Mouse (Mus musculus): ENCODE measurements around the gene Mapk8ip2. TPM values are rescaled to one million over a fixed set of nuclear protein-coding genes. Genes with fewer than 3 reads are reported as not detected.
A peak's percentile ranks its signal among the peaks of the same experiment; 100 is the strongest.

The Mapk8ip2 gene
- polyA plus RNA-seq, 1 experiment, result 31.9 TPM

DNA sequence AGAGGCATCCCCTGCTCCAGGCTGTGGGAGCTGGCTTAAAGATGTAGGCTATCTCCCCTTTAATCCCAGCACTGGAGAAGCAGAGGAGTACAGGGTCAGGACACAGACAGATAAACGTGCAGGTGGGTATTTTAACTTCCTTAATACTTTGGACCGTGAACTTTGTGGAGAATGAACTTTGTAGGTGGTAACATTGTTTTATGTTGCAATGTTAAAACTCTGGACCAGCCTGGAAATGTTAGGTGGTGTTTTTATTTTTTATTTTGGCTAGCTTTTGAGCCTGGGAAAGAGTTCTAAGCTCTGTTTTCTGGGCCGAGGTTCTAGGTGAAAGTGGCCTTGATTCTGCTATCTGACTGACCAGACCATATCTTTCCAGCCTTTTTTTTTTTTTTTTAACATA, 22.4 kb upstream of the Mapk8ip2 start:
- Histone ChIP-seq H3K27ac (ENCODE audit: control insufficient read depth, insufficient read depth, low read depth, low read length) (no peak overlapping the region; the same call in 1 of the 2 replicates), H3K27me3 (ENCODE audit: control insufficient read depth, insufficient read depth, low read length) (no peaks in the 10 kb centered on the region), H3K4me3 (ENCODE audit: control insufficient read depth, low read depth, low read length) (peak overlapping the region; percentile 47), H3K36me3 (ENCODE audit: control insufficient read depth, insufficient read depth, low read length) (no peaks in the 10 kb centered on the region), H3K4me1 (ENCODE audit: control insufficient read depth, insufficient read depth, low read length) (peaks cover 6% of the 10 kb centered on the region)
- TF ChIP-seq CTCF (IDR thresholded peaks at IDR 0.05; ENCODE audit: control insufficient read depth, insufficient read depth, insufficient replicate concordance, low read depth, low read length) (no peak), POLR2A (IDR thresholded peaks at IDR 0.05; ENCODE audit: control insufficient read depth, low read depth, low read length) (no peak)

DNA sequence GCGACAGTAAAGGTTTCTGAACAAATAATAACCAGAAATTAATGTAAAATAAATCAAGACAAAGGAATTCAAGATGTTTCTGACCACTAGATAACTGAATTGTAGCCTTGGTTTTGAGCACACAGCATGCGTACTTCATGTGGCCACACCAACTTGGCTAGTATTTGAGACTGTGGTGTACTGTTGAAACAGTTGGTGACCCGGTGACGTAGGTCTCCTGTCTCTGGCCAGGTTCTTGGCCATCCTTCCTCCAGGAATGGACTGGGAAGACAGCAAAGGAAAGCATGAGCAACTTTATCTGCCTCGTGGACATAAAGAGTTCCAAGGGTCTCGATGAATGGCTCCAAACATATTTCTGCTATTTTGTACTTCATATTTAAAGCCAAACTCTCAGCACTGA, 21.9 kb upstream of the Mapk8ip2 start:
- Histone ChIP-seq H3K36me3 (ENCODE audit: control insufficient read depth, insufficient read depth, low read length) (no peaks in the 10 kb centered on the region), H3K27me3 (ENCODE audit: control insufficient read depth, insufficient read depth, low read length) (no peaks in the 10 kb centered on the region), H3K4me3 (ENCODE audit: control insufficient read depth, low read depth, low read length) (no peak overlapping the region), H3K27ac (ENCODE audit: control insufficient read depth, insufficient read depth, low read depth, low read length) (no peak overlapping the region), H3K4me1 (ENCODE audit: control insufficient read depth, insufficient read depth, low read length) (peaks cover 4% of the 10 kb centered on the region)
- no peak for TF ChIP-seq POLR2A (IDR thresholded peaks at IDR 0.05; ENCODE audit: control insufficient read depth, low read depth, low read length)
- no peak for TF ChIP-seq CTCF (IDR thresholded peaks at IDR 0.05; ENCODE audit: control insufficient read depth, insufficient read depth, insufficient replicate concordance, low read depth, low read length)

DNA sequence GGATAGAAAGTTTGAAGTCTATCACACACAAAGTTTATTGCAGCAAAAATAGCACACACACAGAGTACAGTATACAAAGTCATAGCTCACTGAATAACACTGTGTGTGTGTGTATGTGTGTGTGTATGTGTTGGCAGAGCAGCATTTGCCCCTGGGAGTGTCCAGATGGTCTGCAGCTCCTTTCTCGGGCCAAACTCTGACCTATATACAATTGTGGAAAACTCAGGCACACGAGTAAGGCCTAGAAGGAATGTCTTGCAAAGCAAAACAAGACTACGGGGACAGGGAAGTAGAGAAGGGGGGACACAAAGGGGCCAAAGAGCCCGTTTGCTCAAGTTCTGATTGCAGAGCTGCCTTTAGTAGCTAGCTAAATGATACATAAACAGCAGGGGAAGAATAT, 20.8 kb upstream of the Mapk8ip2 start:
- Histone ChIP-seq H3K36me3 (ENCODE audit: control insufficient read depth, insufficient read depth, low read length) (no peaks in the 10 kb centered on the region), H3K4me3 (ENCODE audit: control insufficient read depth, low read depth, low read length) (no peak overlapping the region), H3K27ac (ENCODE audit: control insufficient read depth, insufficient read depth, low read depth, low read length) (no peak overlapping the region), H3K4me1 (ENCODE audit: control insufficient read depth, insufficient read depth, low read length) (peaks cover 4% of the 10 kb centered on the region), H3K27me3 (ENCODE audit: control insufficient read depth, insufficient read depth, low read length) (no peaks in the 10 kb centered on the region)
- TF ChIP-seq POLR2A (IDR thresholded peaks at IDR 0.05; ENCODE audit: control insufficient read depth, low read depth, low read length), result no peak
- no peak for TF ChIP-seq CTCF (IDR thresholded peaks at IDR 0.05; ENCODE audit: control insufficient read depth, insufficient read depth, insufficient replicate concordance, low read depth, low read length)

DNA sequence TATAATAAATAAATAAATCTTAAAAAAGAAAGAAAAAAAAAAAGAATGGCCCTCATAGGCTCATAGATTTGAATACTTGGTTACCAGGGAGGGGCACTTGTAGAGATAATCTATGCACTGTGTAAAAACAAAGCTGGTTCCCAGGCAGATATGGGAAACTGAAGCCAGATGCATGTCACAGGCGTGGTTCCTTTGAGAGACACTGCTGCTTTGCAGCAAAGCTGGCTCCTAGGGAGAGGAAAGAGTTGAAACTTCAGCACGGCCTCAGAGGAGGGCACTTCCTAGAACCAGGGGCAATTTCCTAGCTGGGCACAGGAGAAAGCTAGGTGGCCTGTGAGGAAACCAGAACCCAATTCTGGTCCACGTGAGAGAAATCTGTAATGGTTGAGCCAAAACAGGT, 19.6 kb upstream of the Mapk8ip2 start:
- Histone ChIP-seq H3K4me3 (ENCODE audit: control insufficient read depth, low read depth, low read length) (no peak overlapping the region), H3K4me1 (ENCODE audit: control insufficient read depth, insufficient read depth, low read length) (peaks cover 2% of the 10 kb centered on the region; the same call in 1 of the 2 replicates), H3K27ac (ENCODE audit: control insufficient read depth, insufficient read depth, low read depth, low read length) (no peak overlapping the region), H3K27me3 (ENCODE audit: control insufficient read depth, insufficient read depth, low read length) (no peaks in the 10 kb centered on the region), H3K36me3 (ENCODE audit: control insufficient read depth, insufficient read depth, low read length) (no peaks in the 10 kb centered on the region)
- TF ChIP-seq CTCF (IDR thresholded peaks at IDR 0.05; ENCODE audit: control insufficient read depth, insufficient read depth, insufficient replicate concordance, low read depth, low read length) (no peak), POLR2A (IDR thresholded peaks at IDR 0.05; ENCODE audit: control insufficient read depth, low read depth, low read length) (no peak)

DNA sequence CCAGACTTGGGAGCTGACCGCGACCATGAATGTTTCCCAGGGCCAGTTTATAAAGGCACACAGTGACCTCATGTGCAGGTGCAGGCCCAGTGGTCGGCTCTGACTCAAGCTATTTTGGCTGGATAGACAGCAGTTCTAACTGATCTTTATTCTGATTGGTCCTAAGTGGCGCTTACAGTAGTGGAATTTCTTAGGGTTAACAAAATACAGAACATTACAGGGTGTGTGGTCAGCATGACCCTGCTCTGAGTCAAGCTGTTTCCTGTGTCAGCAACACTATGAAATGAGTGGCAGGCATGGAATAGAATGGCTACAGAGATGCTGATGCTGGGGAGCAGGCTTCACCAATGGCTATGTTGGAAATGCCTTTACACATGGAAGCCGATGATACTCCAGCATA, 17.8 kb upstream of the Mapk8ip2 start:
- no peak overlapping the region for H3K27ac ChIP-seq (ENCODE audit: control insufficient read depth, insufficient read depth, low read depth, low read length)

DNA sequence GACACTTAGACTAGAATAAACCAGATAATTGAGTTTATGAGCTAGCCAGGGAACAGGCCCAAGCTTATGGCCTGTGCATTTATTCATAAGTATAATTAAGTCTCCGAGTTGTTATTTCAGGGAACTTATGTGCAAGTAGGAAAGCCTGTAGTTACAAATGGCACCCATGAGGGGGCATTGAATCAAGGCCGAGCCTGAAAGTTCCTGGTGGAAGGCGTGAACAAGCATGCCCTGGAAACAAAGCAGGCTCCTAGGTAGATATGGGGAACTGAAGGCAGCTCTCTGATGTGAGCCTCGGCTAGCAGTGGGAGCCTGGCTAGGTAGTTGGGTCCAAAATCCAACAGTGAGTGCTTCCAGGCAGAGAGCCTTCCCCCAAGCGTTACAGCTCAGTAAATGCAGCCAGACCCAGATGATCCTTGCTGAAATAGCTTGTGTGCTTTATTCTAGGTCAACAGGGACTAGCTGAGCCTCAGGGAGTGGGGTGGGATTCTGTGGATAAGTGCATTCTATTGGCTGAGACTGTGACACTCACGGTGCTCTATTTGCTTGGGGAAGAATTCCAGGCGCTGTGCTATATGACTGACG, 11.1 kb upstream of the Mapk8ip2 start:
- Histone ChIP-seq H3K36me3 (ENCODE audit: control insufficient read depth, insufficient read depth, low read length) (no peaks in the 10 kb centered on the region), H3K27ac (ENCODE audit: control insufficient read depth, insufficient read depth, low read depth, low read length) (peak overlapping the region; percentile 66), H3K27me3 (ENCODE audit: control insufficient read depth, insufficient read depth, low read length) (no peaks in the 10 kb centered on the region), H3K4me1 (ENCODE audit: control insufficient read depth, insufficient read depth, low read length) (no peaks in the 10 kb centered on the region), H3K4me3 (ENCODE audit: control insufficient read depth, low read depth, low read length) (peak overlapping the region; percentile 41)
- no peak for TF ChIP-seq POLR2A (IDR thresholded peaks at IDR 0.05; ENCODE audit: control insufficient read depth, low read depth, low read length)
- no peak for TF ChIP-seq CTCF (IDR thresholded peaks at IDR 0.05; ENCODE audit: control insufficient read depth, insufficient read depth, insufficient replicate concordance, low read depth, low read length)

More for the DNA sequence above, 17.8 kb upstream of the Mapk8ip2 start:
- no peak for TF ChIP-seq CTCF (IDR thresholded peaks at IDR 0.05; ENCODE audit: control insufficient read depth, insufficient read depth, insufficient replicate concordance, low read depth, low read length)
- TF ChIP-seq POLR2A (IDR thresholded peaks at IDR 0.05; ENCODE audit: control insufficient read depth, low read depth, low read length), result no peak
- Histone ChIP-seq H3K4me3 (ENCODE audit: control insufficient read depth, low read depth, low read length) (no peak overlapping the region), H3K4me1 (ENCODE audit: control insufficient read depth, insufficient read depth, low read length) (peaks cover 2% of the 10 kb centered on the region; the same call in 1 of the 2 replicates), H3K36me3 (ENCODE audit: control insufficient read depth, insufficient read depth, low read length) (no peaks in the 10 kb centered on the region), H3K27me3 (ENCODE audit: control insufficient read depth, insufficient read depth, low read length) (no peaks in the 10 kb centered on the region)

DNA sequence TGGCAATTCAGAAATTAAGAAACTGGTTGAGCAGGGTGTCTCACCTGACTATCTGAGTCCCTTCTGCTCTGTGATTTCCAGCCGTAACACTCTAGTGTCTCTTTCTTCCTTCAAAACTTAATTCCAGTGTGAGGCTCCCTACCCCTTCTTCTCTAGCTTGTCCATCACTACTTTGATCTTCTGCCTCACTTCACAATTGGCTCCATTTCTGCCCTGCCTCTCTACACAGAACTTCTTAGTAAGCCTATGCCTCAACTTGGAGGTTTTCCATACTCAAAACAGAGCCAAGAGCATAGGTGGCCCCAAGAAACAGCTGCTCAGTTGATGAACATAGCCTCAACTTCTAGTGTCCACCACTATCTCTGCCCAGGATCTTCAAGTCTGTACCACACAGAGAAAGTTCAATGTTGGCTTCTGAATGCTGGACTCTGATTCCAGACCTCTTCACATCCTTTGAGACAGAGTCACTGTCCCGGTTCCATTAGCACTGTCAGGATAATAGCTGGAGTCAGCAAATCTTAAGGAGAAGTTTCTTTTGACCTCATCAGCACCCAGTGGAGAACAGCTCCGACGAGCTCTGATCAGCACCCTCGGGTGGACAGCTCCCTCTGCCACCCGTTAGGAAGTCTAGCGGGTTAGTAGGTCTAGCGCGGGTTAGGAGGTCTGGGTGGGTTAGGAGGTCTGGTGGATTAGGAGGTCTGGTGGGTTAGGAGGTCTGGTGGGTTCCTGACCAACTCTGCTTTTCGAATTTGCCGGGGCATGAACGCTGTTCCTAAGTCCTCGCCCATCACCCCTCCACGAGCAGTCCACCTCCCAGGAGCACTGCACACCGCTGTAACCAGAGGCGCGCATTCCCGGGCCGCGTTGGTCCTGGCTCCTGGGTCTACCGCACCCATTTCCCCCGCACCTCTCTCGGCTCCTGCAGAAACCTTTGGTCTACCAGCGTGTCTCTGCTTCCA, 528 bp upstream of the Mapk8ip2 start:
- H3K27ac ChIP-seq (ENCODE audit: control insufficient read depth, insufficient read depth, low read depth, low read length), result no peak overlapping the region
- TF ChIP-seq CTCF (IDR thresholded peaks at IDR 0.05; ENCODE audit: control insufficient read depth, insufficient read depth, insufficient replicate concordance, low read depth, low read length) (no peak), POLR2A (IDR thresholded peaks at IDR 0.05; ENCODE audit: control insufficient read depth, low read depth, low read length) (no peak)
- H3K27me3 ChIP-seq (ENCODE audit: control insufficient read depth, insufficient read depth, low read length), result no peaks in the 10 kb centered on the region
- H3K4me1 ChIP-seq (ENCODE audit: control insufficient read depth, insufficient read depth, low read length), result peaks cover 13% of the 10 kb centered on the region
- H3K4me3 ChIP-seq (ENCODE audit: control insufficient read depth, low read depth, low read length), result peak overlapping the region; percentile 92
- no peaks in the 10 kb centered on the region; the same call in 1 of the 2 replicates for H3K36me3 ChIP-seq (ENCODE audit: control insufficient read depth, insufficient read depth, low read length)

Data from testis, adult 2 months (tissue).